Mouse (Mus musculus) small intestine, adult 2 months (tissue): ENCODE data around the gene 6430548M08Rik.

Source experiments
- CTCF ChIP-seq: fragments of 200-500 bp; IDR thresholded peaks from 2 replicates; pipeline ENCODE4 v1.5.1; 2012; ENCODE audit warnings: low read depth, mild to moderate bottlenecking, control low read depth, inconsistent platforms, low read length, moderate library complexity, mixed read lengths; ENCODE audit not compliant: insufficient replicate concordance, insufficient read length; ENCODE audit errors: extremely low read depth
- POLR2A ChIP-seq: fragments of 200-500 bp; IDR thresholded peaks from 2 replicates; pipeline ENCODE4 v1.6.1; 2012; ENCODE audit warnings: low read depth, mild to moderate bottlenecking, control low read depth, inconsistent platforms, low read length, moderate library complexity

DNA sequence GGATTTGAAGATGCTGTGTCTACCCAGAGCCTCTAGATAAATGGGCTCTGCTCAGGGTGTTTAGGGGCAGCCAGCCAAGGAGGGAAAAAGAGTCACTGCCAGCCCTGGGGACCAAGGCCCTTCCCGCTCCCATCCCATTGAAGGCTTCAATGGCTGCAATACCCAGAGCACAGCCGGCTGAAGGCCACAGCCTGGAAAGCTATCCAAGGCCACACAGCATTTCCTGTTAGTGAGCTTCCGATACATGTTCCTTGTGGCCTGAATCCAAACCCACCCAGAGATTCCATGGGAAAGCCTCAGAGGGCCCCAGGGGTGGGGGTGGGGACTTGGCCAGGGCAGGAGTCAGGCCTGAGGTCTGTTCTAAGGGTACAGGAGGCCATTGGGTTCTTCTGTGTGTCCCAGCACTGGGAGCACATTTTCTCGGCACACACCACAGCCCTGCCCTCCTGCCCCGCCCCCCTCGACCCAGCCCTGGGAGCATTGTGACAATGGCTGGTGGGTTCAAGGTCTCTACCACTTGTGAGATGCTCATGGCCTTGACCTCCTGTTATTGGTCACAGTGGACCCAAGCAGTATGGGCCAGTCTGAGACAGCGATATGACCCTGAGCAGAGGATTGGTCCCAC is 90.9 kb downstream of the 6430548M08Rik start:
- no peak for TF ChIP-seq CTCF
- TF ChIP-seq POLR2A, result no peak
